Mouse (Mus musculus) C2C12 (cell line): ENCODE data around the gene Htr6.

Experiments
- CEBPB ChIP-seq: IDR thresholded peaks from one replicate; pipeline ENCODE4 v1.6.1; 2011; ENCODE audit warnings: low read depth, mild to moderate bottlenecking, control low read depth, moderate library complexity
- CTCF ChIP-seq: IDR thresholded peaks from one replicate; pipeline ENCODE4 v1.5.1; 2011; ENCODE audit not compliant: control insufficient read depth, insufficient read depth, insufficient read length
- MAX ChIP-seq: IDR thresholded peaks from one replicate; pipeline ENCODE4 v1.6.1; 2011; ENCODE audit warnings: mild to moderate bottlenecking, control low read depth
- MYOD1 ChIP-seq: IDR thresholded peaks from one replicate; pipeline ENCODE4 v1.6.1; 2011; ENCODE audit warnings: low read depth; ENCODE audit not compliant: control insufficient read depth, insufficient read length
- MYOG ChIP-seq: IDR thresholded peaks from one replicate; pipeline ENCODE4 v1.6.1; 2011; ENCODE audit not compliant: control insufficient read depth, insufficient read length; ENCODE audit errors: extremely low read depth
- USF1 ChIP-seq: IDR thresholded peaks from one replicate; pipeline ENCODE4 v1.6.1; 2011; ENCODE audit warnings: low read depth, mild to moderate bottlenecking, control low read depth, moderate library complexity

DNA sequence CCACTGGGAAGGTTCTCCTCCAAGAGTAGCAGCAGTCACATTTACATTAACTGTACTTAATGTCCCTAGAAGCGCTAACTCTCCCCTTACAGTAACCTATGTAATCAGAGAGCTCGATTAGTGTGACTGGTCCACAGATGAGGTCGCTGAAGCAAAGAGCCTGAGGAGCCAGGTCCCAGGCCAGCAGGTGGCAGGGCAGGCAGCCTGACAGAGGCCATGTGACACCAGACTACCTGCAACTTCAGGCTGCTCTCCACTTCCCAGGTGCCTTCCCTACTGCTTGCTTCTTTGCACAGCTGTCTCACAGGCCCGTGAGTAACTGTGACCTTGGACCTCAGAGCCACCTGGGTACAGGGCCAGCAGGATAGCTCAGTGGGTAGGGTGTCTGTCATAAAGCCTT lies 40.8 kb downstream of the Htr6 start:
- TF ChIP-seq CTCF (no peak), USF1 (no peak), MYOD1 (no peak), MAX (no peak), MYOG (no peak), CEBPB (no peak)
